Mouse (Mus musculus) G1E (cell line): Measurements from ENCODE around the gene Slc25a25.

ENCODE experiments used
- CTCF ChIP-seq: IDR thresholded peaks from 2 replicates; pipeline ENCODE4 v1.5.1; 2012; ENCODE audit warnings: low read depth, low read length, inconsistent platforms, mixed read lengths
- GATA1 ChIP-seq: IDR thresholded peaks from 2 replicates; pipeline ENCODE4 v1.6.1; 2012; ENCODE audit warnings: borderline replicate concordance, low read length, inconsistent platforms, mixed read lengths
- GATA2 ChIP-seq: IDR thresholded peaks from 2 replicates; pipeline ENCODE4 v1.6.1; 2012; ENCODE audit warnings: low read depth, low read length, inconsistent platforms, borderline replicate concordance
- POLR2AphosphoS5 ChIP-seq: IDR thresholded peaks from 2 replicates; pipeline ENCODE4 v1.6.1; 2012; ENCODE audit warnings: low read depth, low read length, inconsistent platforms; ENCODE audit not compliant: insufficient replicate concordance
- TAL1 ChIP-seq: conservative IDR thresholded peaks from 2 replicates; pipeline ENCODE4 v1.6.1; 2012; ENCODE audit warnings: low read depth, low read length, inconsistent platforms, mixed read lengths

- TF ChIP-seq CTCF = no peak
- no peak for TF ChIP-seq GATA1
- no peak for TF ChIP-seq TAL1
- no peak for TF ChIP-seq GATA2
- TF ChIP-seq POLR2AphosphoS5 = no peak
Observed at GRCm38 (mm10) chr2:32459657-32460056, 8.4 kb upstream of the Slc25a25 start.
